In genomic region chr8:70838654-70839407, GRCm38 (mm10) we compare ENCODE assay signal across 7 mouse cellular contexts. TPM values are rescaled to one million over a fixed set of nuclear protein-coding genes. Genes with fewer than 3 reads are reported as not detected.
DNase-seq lines count a peak whose midpoint lies in the region; ATAC-seq lines count a peak whose summit lies in the region.

No protein-coding gene starts in this region.

- DNase-seq in spleen, postnatal 10 days (ENCODE audit: low spot score in 2 of 2), result peak; percentile 60 to 64
- DNase-seq in spleen, postnatal 36 days (ENCODE audit: low spot score in 2 of 2), result no peak
- DNase-seq in cerebellum, adult 9-11 months, result peak; percentile 74
- DNase-seq in gastrocnemius, adult 8-10 months (ENCODE audit: low spot score in 2 of 2), result no peak

- peak; percentile 48 for ATAC-seq in heart, embryonic 12.5 days (ENCODE audit: insufficient number of reproducible peaks, low FRiP score)
- peak; percentile 13 for ATAC-seq in liver, embryonic 12.5 days
- peak; percentile 71 for ATAC-seq in neural tube, embryonic 15.5 days (ENCODE audit: low FRiP score)

- no peaks in the 10 kb centered on the region for H3K9me3 ChIP-seq in heart, embryonic 12.5 days (replicated peaks)
- no peaks in the 10 kb centered on the region for H3K9me3 ChIP-seq in liver, embryonic 12.5 days (replicated peaks)
- H3K9me3 ChIP-seq in neural tube, embryonic 15.5 days (replicated peaks), result no peaks in the 10 kb centered on the region

- H3K4me1 ChIP-seq in heart, embryonic 12.5 days (replicated peaks), result peaks cover 12% of the 10 kb centered on the region
- peaks cover 89% of the 10 kb centered on the region for H3K4me1 ChIP-seq in liver, embryonic 12.5 days
- peaks cover 22% of the 10 kb centered on the region for H3K4me1 ChIP-seq in neural tube, embryonic 15.5 days

- H3K36me3 ChIP-seq in heart, embryonic 12.5 days, result 0 out of 2 replicates have a peak, but pooled peaks cover 6% of the 10 kb centered on the region
- H3K36me3 ChIP-seq in liver, embryonic 12.5 days, result peaks cover 36% of the 10 kb centered on the region
- H3K36me3 ChIP-seq in neural tube, embryonic 15.5 days, result peaks cover 2% of the 10 kb centered on the region; the same call in 1 of the 2 replicates

- H3K27me3 ChIP-seq in heart, embryonic 12.5 days (replicated peaks), result peaks cover 22% of the 10 kb centered on the region
- H3K27me3 ChIP-seq in liver, embryonic 12.5 days (replicated peaks), result no peaks in the 10 kb centered on the region
- H3K27me3 ChIP-seq in neural tube, embryonic 15.5 days (replicated peaks), result no peaks in the 10 kb centered on the region

- peak overlapping the region; percentile 63 for H3K27ac ChIP-seq in heart, embryonic 12.5 days (ENCODE audit: poor library complexity, severe bottlenecking)
- peak overlapping the region; percentile 99 for H3K27ac ChIP-seq in liver, embryonic 12.5 days
- peak overlapping the region; percentile 93 for H3K27ac ChIP-seq in neural tube, embryonic 15.5 days (replicated peaks)

- H3K4me3 ChIP-seq in heart, embryonic 12.5 days, result peak overlapping the region; percentile 71
- H3K4me3 ChIP-seq in liver, embryonic 12.5 days, result peak overlapping the region; percentile 72
- H3K4me3 ChIP-seq in neural tube, embryonic 15.5 days (replicated peaks), result peak overlapping the region; percentile 55

- 2% methylated on average over 66 of the region's 66 CpGs for WGBS in heart, embryonic 12.5 days
- WGBS in liver, embryonic 12.5 days (ENCODE audit: insufficient replicate concordance), result 3% methylated on average over 62 of the region's 66 CpGs
- WGBS in neural tube, embryonic 15.5 days, result 2% methylated on average over 65 of the region's 66 CpGs

- peak overlapping the region; percentile 87 for H3K4me2 ChIP-seq in heart, embryonic 12.5 days
- peak overlapping the region; percentile 81 for H3K4me2 ChIP-seq in liver, embryonic 12.5 days
- H3K4me2 ChIP-seq in neural tube, embryonic 15.5 days, result peak overlapping the region; percentile 79

- peak overlapping the region; percentile 84 for H3K9ac ChIP-seq in heart, embryonic 12.5 days
- H3K9ac ChIP-seq in liver, embryonic 12.5 days, result peak overlapping the region; percentile 96
- H3K9ac ChIP-seq in neural tube, embryonic 15.5 days (replicated peaks), result peak overlapping the region; percentile 61

RNA-seq across cellular contexts. Expression of gene Arrdc2, which starts 0.7 kb away (rescaled TPM):
- polyA plus RNA-seq in heart, embryonic 12.5 days (2016; fragmentation: Nextera tagmentation; extraction: Ambion mirVana), result 2.5 and 2.7 TPM in 2 replicates
- 16.1 and 17.8 TPM in 2 replicates for polyA plus RNA-seq in liver, embryonic 12.5 days (2016; fragmentation: Nextera tagmentation; extraction: Ambion mirVana)
- 7.8 and 8.5 TPM in 2 replicates for polyA plus RNA-seq in neural tube, embryonic 15.5 days (2015; fragmentation: Nextera tagmentation; extraction: Ambion mirVana)
- 100 to 1,000 TPM in 1 of 4 experiments, 10 to 100 TPM in 3; 38.9 to 177 (median 68.9) TPM for total RNA-seq in gastrocnemius, adult 8-10 months (2022)

RNA-seq across cellular contexts. Expression of gene Kcnn1, which starts 24.2 kb away (rescaled TPM):
- polyA plus RNA-seq in heart, embryonic 12.5 days (2016; fragmentation: Nextera tagmentation; extraction: Ambion mirVana), result 1.7 and 1.8 TPM in 2 replicates
- polyA plus RNA-seq in liver, embryonic 12.5 days (2016; fragmentation: Nextera tagmentation; extraction: Ambion mirVana), result 0.55 and 0.72 TPM in 2 replicates
- polyA plus RNA-seq in neural tube, embryonic 15.5 days (2015; fragmentation: Nextera tagmentation; extraction: Ambion mirVana), result 17.6 and 18.6 TPM in 2 replicates
- 10 to 100 TPM; 18.0 to 21.5 (median 20.5) TPM for total RNA-seq in gastrocnemius, adult 8-10 months (2022)

RNA-seq across cellular contexts. Expression of gene Il12rb1, which starts 30.6 kb away (rescaled TPM):
- not detected in 2 replicates for polyA plus RNA-seq in heart, embryonic 12.5 days (2016; fragmentation: Nextera tagmentation; extraction: Ambion mirVana)
- polyA plus RNA-seq in liver, embryonic 12.5 days (2016; fragmentation: Nextera tagmentation; extraction: Ambion mirVana), result 0.18 and 0.22 TPM in 2 replicates
- polyA plus RNA-seq in neural tube, embryonic 15.5 days (2015; fragmentation: Nextera tagmentation; extraction: Ambion mirVana), result 0.14 and 1.4 TPM in 2 replicates
- total RNA-seq in gastrocnemius, adult 8-10 months (2022), result not detected

RNA-seq across cellular contexts. Expression of gene Mast3, which starts 34.0 kb away (rescaled TPM):
- polyA plus RNA-seq in heart, embryonic 12.5 days (2016; fragmentation: Nextera tagmentation; extraction: Ambion mirVana), result 7.2 and 8.1 TPM in 2 replicates
- polyA plus RNA-seq in liver, embryonic 12.5 days (2016; fragmentation: Nextera tagmentation; extraction: Ambion mirVana), result 9.8 and 10.4 TPM in 2 replicates
- polyA plus RNA-seq in neural tube, embryonic 15.5 days (2015; fragmentation: Nextera tagmentation; extraction: Ambion mirVana), result 18.9 and 21.0 TPM in 2 replicates
- 1 to 10 TPM; 1.7 to 4.5 (median 2.4) TPM for total RNA-seq in gastrocnemius, adult 8-10 months (2022)

RNA-seq across cellular contexts. Expression of gene Ccdc124, which starts 34.9 kb away (rescaled TPM):
- polyA plus RNA-seq in heart, embryonic 12.5 days (2016; fragmentation: Nextera tagmentation; extraction: Ambion mirVana), result 81.8 and 87.0 TPM in 2 replicates
- polyA plus RNA-seq in liver, embryonic 12.5 days (2016; fragmentation: Nextera tagmentation; extraction: Ambion mirVana), result 78.8 and 81.1 TPM in 2 replicates
- 162 and 163 TPM in 2 replicates for polyA plus RNA-seq in neural tube, embryonic 15.5 days (2015; fragmentation: Nextera tagmentation; extraction: Ambion mirVana)
- 10 to 100 TPM; 61.7 to 77.8 (median 67.5) TPM for total RNA-seq in gastrocnemius, adult 8-10 months (2022)

Comparison
In these comparisons a context has a peak if more than half of its experiments do, and no peak if none do; other contexts are left out.
1. DNase-seq: peak in spleen, postnatal 10 days (2 of 2) and cerebellum, adult 9-11 months (single experiment); none in spleen, postnatal 36 days (0 of 2) and gastrocnemius, adult 8-10 months (0 of 2).
2. ATAC-seq: peak in every context shown above with its lines; median percentile 71 in neural tube, embryonic 15.5 days; 48 in heart, embryonic 12.5 days; 13 in liver, embryonic 12.5 days.
3. Peak in every context shown above with its lines, with median percentiles within 50 percentile points of each other: H3K27ac ChIP-seq, H3K4me2 ChIP-seq, H3K4me3 ChIP-seq and H3K9ac ChIP-seq.